Mouse (Mus musculus) spleen, adult 2 months (tissue): ENCODE data around the gene Olfr373. TPM values are rescaled to one million over a fixed set of nuclear protein-coding genes. Genes with fewer than 3 reads are reported as not detected.

Experiments used
- DNase-seq, 2 experiments: peaks; one replicate each; pipeline versions ENCODE4 v3.0.0 to v3.0.0-alpha.2; 2012 to 2021; ENCODE audit warnings: low spot score in 2 of 2, low read depth in 1 of 2
- H3K27ac ChIP-seq: fragments of 200-500 bp; 2 replicates; pipeline ENCODE4 v1.5.1; 2012; ENCODE audit warnings: low read length, inconsistent platforms; ENCODE audit not compliant: insufficient read depth
- H3K27me3 ChIP-seq: fragments of 200-500 bp; 2 replicates; pipeline ENCODE4 v1.6.1; 2012; ENCODE audit warnings: mild to moderate bottlenecking, moderate library complexity, low read length, inconsistent platforms; ENCODE audit not compliant: control insufficient read depth, insufficient read depth
- H3K36me3 ChIP-seq: fragments of 200-500 bp; 2 replicates; pipeline ENCODE4 v1.6.1; 2012; ENCODE audit warnings: mild to moderate bottlenecking, low read length, inconsistent platforms; ENCODE audit not compliant: control insufficient read depth, insufficient read depth
- H3K4me1 ChIP-seq: fragments of 200-500 bp; 2 replicates; pipeline ENCODE4 v1.6.1; 2011; ENCODE audit warnings: inconsistent platforms; ENCODE audit not compliant: control insufficient read depth, insufficient read depth, insufficient read length
- H3K4me3 ChIP-seq: fragments of 200-500 bp; 2 replicates; pipeline ENCODE4 v1.5.1; 2011; ENCODE audit warnings: mild to moderate bottlenecking, inconsistent platforms; ENCODE audit not compliant: insufficient read depth, insufficient read length; ENCODE audit errors: extremely low read depth
- CTCF ChIP-seq: fragments of 200-500 bp; IDR thresholded peaks from 2 replicates; pipeline ENCODE4 v1.5.1; 2011; ENCODE audit warnings: mild to moderate bottlenecking, inconsistent platforms; ENCODE audit not compliant: insufficient read depth, insufficient read length, insufficient replicate concordance; ENCODE audit errors: extremely low read depth
- POLR2A ChIP-seq: fragments of 200-500 bp; IDR thresholded peaks from 2 replicates; pipeline ENCODE4 v1.6.1; 2011; ENCODE audit warnings: low read depth, low read length, inconsistent platforms
- WGBS: fragments of 180-500 bp; shearing (Covaris S2); methylation state at CpG from one replicate; pipeline ENCODE4 v1.1.7; 2018; 5-methylcytosine and 5-hydroxymethylcytosine counted together
- polyA plus RNA-seq: library from polyadenylated mRNA; depleted of rRNA; stranded (reverse); fragments of >200 nt; gene quantifications from 2 replicates; pipeline ENCODE4 v1.2.3, GENCODE M21; 2012; rRNA removed

The Olfr373 gene
- polyA plus RNA-seq, 1 experiment = not detected

GRCm38 (mm10) chr8:72144345-72144975 lies 61.5 kb downstream of the Olfr373 start:
- peaks cover 62% of the 10 kb centered on the region for H3K36me3 ChIP-seq
- 64% methylated on average over 5 of the region's 5 CpGs for WGBS
- TF ChIP-seq CTCF (no peak), POLR2A (no peak)

GRCm38 (mm10) chr8:72145511-72145910 lies 62.5 kb downstream of the Olfr373 start:
- H3K4me1 ChIP-seq = no peaks in the 10 kb centered on the region
- TF ChIP-seq CTCF = no peak
- no peak for TF ChIP-seq POLR2A
- H3K4me3 ChIP-seq = no peak overlapping the region
- whole genome bisulfite sequencing = 87% methylated on average over 3 of the region's 3 CpGs
- peaks cover 67% of the 10 kb centered on the region for H3K36me3 ChIP-seq
- no peak for DNase-seq
- no peaks in the 10 kb centered on the region for H3K27me3 ChIP-seq
- no peak overlapping the region for H3K27ac ChIP-seq

More at GRCm38 (mm10) chr8:72144345-72144975, 61.5 kb downstream of the Olfr373 start:
- Histone ChIP-seq H3K27ac (no peak overlapping the region), H3K4me1 (no peaks in the 10 kb centered on the region), H3K4me3 (no peak overlapping the region), H3K27me3 (no peaks in the 10 kb centered on the region)
- no peak for DNase-seq

- 96% methylated on average over 1 of the region's 1 CpGs for WGBS
- H3K36me3 ChIP-seq = peaks cover 65% of the 10 kb centered on the region
- no peak for TF ChIP-seq POLR2A
- TF ChIP-seq CTCF = no peak
- no peak overlapping the region for H3K4me3 ChIP-seq
- H3K27ac ChIP-seq = no peak overlapping the region
- no peaks in the 10 kb centered on the region for H3K4me1 ChIP-seq
- H3K27me3 ChIP-seq = no peaks in the 10 kb centered on the region
- no peak for DNase-seq
Measured at GRCm38 (mm10) chr8:72146056-72146455, 63.1 kb downstream of the Olfr373 start.

GRCm38 (mm10) chr8:72146556-72146955 lies 63.6 kb downstream of the Olfr373 start:
- Histone ChIP-seq H3K4me1 (no peaks in the 10 kb centered on the region; the same call in 1 of the 2 replicates), H3K36me3 (peaks cover 66% of the 10 kb centered on the region), H3K4me3 (no peak overlapping the region), H3K27me3 (no peaks in the 10 kb centered on the region), H3K27ac (no peak overlapping the region)
- DNase-seq = no peak
- 95% methylated on average over 3 of the region's 3 CpGs for WGBS
- TF ChIP-seq CTCF (no peak), POLR2A (no peak)

- H3K27ac ChIP-seq = no peak overlapping the region
- no peak for TF ChIP-seq CTCF
- no peak for TF ChIP-seq POLR2A
- 90% methylated on average over 2 of the region's 2 CpGs for WGBS
- no peaks in the 10 kb centered on the region; the same call in 1 of the 2 replicates for H3K4me1 ChIP-seq
- peaks cover 61% of the 10 kb centered on the region for H3K36me3 ChIP-seq
- no peak overlapping the region for H3K4me3 ChIP-seq
- no peak for DNase-seq
- no peaks in the 10 kb centered on the region for H3K27me3 ChIP-seq
Measured at GRCm38 (mm10) chr8:72147266-72147665, 64.3 kb downstream of the Olfr373 start.

- H3K27ac ChIP-seq = no peak overlapping the region
- no peak for TF ChIP-seq POLR2A
- no peak for TF ChIP-seq CTCF
- DNase-seq = no peak
- no peaks in the 10 kb centered on the region for H3K27me3 ChIP-seq
- 79% methylated on average over 1 of the region's 1 CpGs for WGBS
- H3K4me1 ChIP-seq = no peaks in the 10 kb centered on the region; the same call in 1 of the 2 replicates
- H3K4me3 ChIP-seq = no peak overlapping the region
- H3K36me3 ChIP-seq = peaks cover 58% of the 10 kb centered on the region
Measured at GRCm38 (mm10) chr8:72149056-72149455, 66.1 kb downstream of the Olfr373 start.

GRCm38 (mm10) chr8:72151418-72152078 lies 68.6 kb downstream of the Olfr373 start:
- Histone ChIP-seq H3K36me3 (peaks cover 46% of the 10 kb centered on the region), H3K27ac (no peak overlapping the region), H3K4me3 (no peak overlapping the region), H3K27me3 (no peaks in the 10 kb centered on the region), H3K4me1 (no peaks in the 10 kb centered on the region; the same call in 1 of the 2 replicates)
- no peak for DNase-seq
- TF ChIP-seq CTCF = no peak
- no peak for TF ChIP-seq POLR2A
- WGBS = 35% methylated on average over 3 of the region's 3 CpGs

Other genes starting within 250 kb of the Olfr373 start
- 0.31 and 0.36 TPM in 2 replicates for gene Zfp709, start 201.2 kb upstream of the Olfr373 start, polyA plus RNA-seq
- 0.60 and 0.83 TPM in 2 replicates for gene Zfp882, start 174.6 kb upstream of the Olfr373 start, polyA plus RNA-seq
- gene Zfp617, start 174.5 kb upstream of the Olfr373 start, polyA plus RNA-seq = 0.99 and 1.3 TPM in 2 replicates
- 2.9 and 3.8 TPM in 2 replicates for gene Zfp961, start 132.1 kb upstream of the Olfr373 start, polyA plus RNA-seq
- gene Cyp4f18, start 73.6 kb upstream of the Olfr373 start, polyA plus RNA-seq = 80.8 and 95.2 TPM in 2 replicates
- 0.16 TPM in 1 of 2 replicates, not detected in the other for gene Olfr372, start 42.0 kb upstream of the Olfr373 start, polyA plus RNA-seq
- 0.01 and 0.04 TPM in 2 replicates for gene Olfr374, start 23.9 kb downstream of the Olfr373 start, polyA plus RNA-seq
- gene Tpm4, start 51.8 kb downstream of the Olfr373 start, polyA plus RNA-seq = 62.3 and 73.9 TPM in 2 replicates
- gene Rab8a, start 78.0 kb downstream of the Olfr373 start, polyA plus RNA-seq = 49.0 and 50.0 TPM in 2 replicates
- gene Hsh2d, start 106.5 kb downstream of the Olfr373 start, polyA plus RNA-seq = 16.6 and 21.4 TPM in 2 replicates
- gene Cib3, start 129.7 kb downstream of the Olfr373 start, polyA plus RNA-seq = 0.16 and 0.61 TPM in 2 replicates
- gene Gm11034, start 130.5 kb downstream of the Olfr373 start, polyA plus RNA-seq = not detected in 2 replicates
- 29.8 and 31.3 TPM in 2 replicates for gene Fam32a, start 136.6 kb downstream of the Olfr373 start, polyA plus RNA-seq
- 97.4 and 105 TPM in 2 replicates for gene Ap1m1, start 156.8 kb downstream of the Olfr373 start, polyA plus RNA-seq
- 1.4 and 1.7 TPM in 2 replicates for gene Gm10282, start 222.1 kb downstream of the Olfr373 start, polyA plus RNA-seq
- 219 and 378 TPM in 2 replicates for gene Klf2, start 235.9 kb downstream of the Olfr373 start, polyA plus RNA-seq